9 mouse cellular contexts compared by ENCODE assay signal in the genomic region with DNA sequence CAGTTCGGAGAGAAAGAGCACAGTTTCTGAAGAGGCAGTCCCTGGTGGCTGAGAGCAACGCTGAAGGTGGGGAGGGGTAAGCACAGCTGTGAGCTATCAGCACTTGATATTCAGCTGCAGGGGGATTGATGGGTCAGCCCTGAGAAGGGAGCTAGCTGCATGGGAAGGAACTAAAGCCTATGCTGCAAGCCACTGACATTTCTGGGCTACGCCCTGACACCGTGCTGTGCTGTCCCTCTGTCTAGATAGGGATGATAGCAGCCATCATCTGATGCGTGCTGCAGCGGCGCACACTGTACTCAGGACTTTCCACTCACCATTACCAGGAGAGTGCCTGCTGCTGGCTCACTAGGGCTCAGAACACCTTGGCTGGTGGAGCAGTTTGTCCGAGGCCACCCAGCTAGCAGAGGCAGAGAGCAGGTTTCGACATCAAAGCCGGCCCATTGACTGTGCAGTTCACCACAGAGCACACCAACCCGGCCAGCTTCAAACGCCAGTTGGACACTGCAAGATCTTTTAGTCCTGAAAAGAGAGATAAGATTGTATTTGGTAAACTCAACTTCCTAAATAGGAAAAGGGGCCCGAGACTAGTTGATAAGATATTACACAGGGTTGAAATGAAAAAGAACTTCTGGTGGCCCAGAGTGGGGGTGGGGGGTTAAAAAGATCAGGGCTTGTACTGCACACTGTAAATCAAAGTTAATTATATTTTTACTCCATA.
A peak's percentile ranks its signal among the peaks of the same experiment; 100 is the strongest.
DNase-seq lines count a peak whose midpoint lies in the region; ATAC-seq lines count a peak whose summit lies in the region.
"Had no signal": no experiment of that assay in that cellular context is flagged by ENCODE, and none has a peak within 500 bp of the region (broad histone marks: within the 10 kb centered on the region; RNA-seq: fewer than 3 reads in every experiment).

No protein-coding gene starts in this region.

- no peak overlapping the region for H3K27ac ChIP-seq in hindbrain, embryonic 11.5 days (ENCODE audit: low read depth, low read length)
- H3K27ac ChIP-seq in hindbrain, embryonic 12.5 days = no peak overlapping the region
- H3K27ac ChIP-seq in limb, embryonic 12.5 days = peak overlapping the region; percentile 62
- no peak overlapping the region for H3K27ac ChIP-seq in neural tube, embryonic 12.5 days

- H3K9ac ChIP-seq in hindbrain, embryonic 11.5 days (ENCODE audit: low read depth, low read length) = no peak overlapping the region; the same call in 1 of the 2 replicates
- H3K9ac ChIP-seq in hindbrain, embryonic 12.5 days = no peak overlapping the region
- H3K9ac ChIP-seq in limb, embryonic 12.5 days (replicated peaks) = no peak overlapping the region
- H3K9ac ChIP-seq in neural tube, embryonic 12.5 days = no peak overlapping the region

- no peaks in the 10 kb centered on the region for H3K4me1 ChIP-seq in hindbrain, embryonic 11.5 days (replicated peaks; ENCODE audit: control insufficient read depth, insufficient read depth, low read length)
- H3K4me1 ChIP-seq in hindbrain, embryonic 12.5 days = peaks cover 11% of the 10 kb centered on the region; the same call in 1 of the 2 replicates
- peaks cover 23% of the 10 kb centered on the region for H3K4me1 ChIP-seq in limb, embryonic 12.5 days (replicated peaks)
- peaks cover 6% of the 10 kb centered on the region for H3K4me1 ChIP-seq in neural tube, embryonic 12.5 days

- 34% methylated on average over 13 of the region's 13 CpGs for WGBS in hindbrain, embryonic 11.5 days
- 36% methylated on average over 13 of the region's 13 CpGs for WGBS in hindbrain, embryonic 12.5 days
- WGBS in limb, embryonic 12.5 days = 6% methylated on average over 13 of the region's 13 CpGs
- 30% methylated on average over 13 of the region's 13 CpGs for WGBS in neural tube, embryonic 12.5 days

- no peaks in the 10 kb centered on the region for H3K36me3 ChIP-seq in hindbrain, embryonic 11.5 days (ENCODE audit: control insufficient read depth, insufficient read depth, low read length)
- no peaks in the 10 kb centered on the region for H3K36me3 ChIP-seq in hindbrain, embryonic 12.5 days
- H3K36me3 ChIP-seq in limb, embryonic 12.5 days = no peaks in the 10 kb centered on the region
- no peaks in the 10 kb centered on the region for H3K36me3 ChIP-seq in neural tube, embryonic 12.5 days

- H3K9me3 ChIP-seq in hindbrain, embryonic 11.5 days (ENCODE audit: control insufficient read depth, low read length) = no peaks in the 10 kb centered on the region
- H3K9me3 ChIP-seq in hindbrain, embryonic 12.5 days (replicated peaks) = no peaks in the 10 kb centered on the region
- H3K9me3 ChIP-seq in limb, embryonic 12.5 days = 0 out of 2 replicates have a peak, but pooled peaks cover 3% of the 10 kb centered on the region
- H3K9me3 ChIP-seq in neural tube, embryonic 12.5 days = no peaks in the 10 kb centered on the region

- no peak overlapping the region for H3K4me3 ChIP-seq in hindbrain, embryonic 11.5 days (ENCODE audit: low read depth, low read length)
- no peak overlapping the region for H3K4me3 ChIP-seq in hindbrain, embryonic 12.5 days
- no peak overlapping the region for H3K4me3 ChIP-seq in limb, embryonic 12.5 days (replicated peaks)
- H3K4me3 ChIP-seq in neural tube, embryonic 12.5 days = no peak overlapping the region

- no peak for ATAC-seq in hindbrain, embryonic 11.5 days (ENCODE audit: low FRiP score)
- ATAC-seq in hindbrain, embryonic 12.5 days (ENCODE audit: low FRiP score) = no peak
- ATAC-seq in limb, embryonic 12.5 days (ENCODE audit: insufficient number of reproducible peaks, insufficient read depth, low FRiP score, low TSS enrichment, low read depth) = peak; percentile 71
- no peak for ATAC-seq in neural tube, embryonic 12.5 days (ENCODE audit: low FRiP score, low read depth)
- ATAC-seq: Patski had no signal

- no peak overlapping the region for H3K4me2 ChIP-seq in hindbrain, embryonic 11.5 days (replicated peaks; ENCODE audit: low read depth, low read length)
- H3K4me2 ChIP-seq in hindbrain, embryonic 12.5 days (replicated peaks) = no peak overlapping the region
- peak overlapping the region; percentile 30 for H3K4me2 ChIP-seq in limb, embryonic 12.5 days
- H3K4me2 ChIP-seq in neural tube, embryonic 12.5 days (replicated peaks) = peak overlapping the region; percentile 31; the same call in 1 of the 2 replicates

- no peaks in the 10 kb centered on the region for H3K27me3 ChIP-seq in hindbrain, embryonic 11.5 days (ENCODE audit: control insufficient read depth, insufficient read depth, low read length)
- H3K27me3 ChIP-seq in hindbrain, embryonic 12.5 days = no peaks in the 10 kb centered on the region
- no peaks in the 10 kb centered on the region for H3K27me3 ChIP-seq in limb, embryonic 12.5 days
- H3K27me3 ChIP-seq in neural tube, embryonic 12.5 days (replicated peaks) = no peaks in the 10 kb centered on the region
- H3K27me3 ChIP-seq: Patski had no signal

- DNase-seq in hindbrain, embryonic 11.5 days (ENCODE audit: low spot score) = peak; percentile 9
- DNase-seq in adrenal gland, postnatal 14 days = peak; percentile 52
- DNase-seq in spleen, postnatal 4 days (ENCODE audit: low spot score in 2 of 2) = no peak
- DNase-seq in layer of hippocampus, adult 9-11 months = no peak
- DNase-seq in layer of hippocampus, adult 8-10 months (ENCODE audit: low spot score in 2 of 2) = no peak

Comparison
In these comparisons a context has a peak if more than half of its experiments do, and no peak if none do; other contexts are left out.
1. DNase-seq: peak in hindbrain, embryonic 11.5 days (single experiment) and adrenal gland, postnatal 14 days (single experiment); none in spleen, postnatal 4 days (0 of 2), layer of hippocampus, adult 9-11 months (single experiment) and layer of hippocampus, adult 8-10 months (0 of 2).
2. H3K4me2 ChIP-seq: peak in limb, embryonic 12.5 days (single experiment) and neural tube, embryonic 12.5 days (single experiment); none in hindbrain, embryonic 11.5 days (single experiment) and hindbrain, embryonic 12.5 days (single experiment).